Mouse (Mus musculus): ENCODE measurements around the gene Bid. TPM values are rescaled to one million over a fixed set of nuclear protein-coding genes. Genes with fewer than 3 reads are reported as not detected.

The Bid gene
- polyA plus RNA-seq, 1 experiment from 2014 or later = 35.8 TPM

- TF ChIP-seq CTCF (IDR thresholded peaks at IDR 0.05; ENCODE audit: low read depth) = no peak
- H3K27me3 ChIP-seq (ENCODE audit: insufficient read depth, low read length) = no peaks in the 10 kb centered on the region
- H3K4me1 ChIP-seq (replicated peaks; ENCODE audit: insufficient read depth, low read length) = no peaks in the 10 kb centered on the region
- H3K9me3 ChIP-seq (replicated peaks; ENCODE audit: low read length) = no peaks in the 10 kb centered on the region
- H3K27ac ChIP-seq = no peak overlapping the region
- no peak overlapping the region for H3K4me2 ChIP-seq (ENCODE audit: low read length)
- H3K4me3 ChIP-seq (replicated peaks; ENCODE audit: low read depth, low read length) = no peak overlapping the region
- 83% methylated on average over 17 of the region's 17 CpGs for WGBS
- DNase-seq (ENCODE audit: low spot score) = no peak
- ATAC-seq (replicated peaks; ENCODE audit: low FRiP score, low read depth) = no peak
- peaks cover 33% of the 10 kb centered on the region for H3K36me3 ChIP-seq (ENCODE audit: insufficient read depth, low read length)
- no peak overlapping the region for H3K9ac ChIP-seq (ENCODE audit: low read depth, low read length)
Observed at GRCm38 (mm10) chr6:120886696-120887095, 30.0 kb downstream of the Bid start.

DNA sequence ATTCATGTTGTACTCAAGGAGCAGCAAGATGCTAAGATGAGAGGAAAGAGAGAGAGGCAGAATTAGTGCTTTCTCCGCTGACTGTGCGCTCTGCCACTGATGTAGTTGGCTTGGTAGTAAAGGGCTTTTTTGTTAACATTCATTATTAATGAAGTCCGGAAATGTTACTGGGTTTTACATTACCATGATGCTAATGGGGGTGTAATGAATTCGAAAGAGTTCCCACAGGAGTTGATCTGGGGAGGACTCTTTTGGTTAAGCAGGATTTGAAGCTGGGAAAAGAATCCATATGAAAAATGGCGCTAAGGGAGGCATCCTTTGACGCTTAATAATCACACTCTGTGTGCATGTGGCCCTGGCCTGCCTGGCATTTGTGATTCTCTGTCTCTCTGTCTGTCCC, 32.2 kb downstream of the Bid start:
- WGBS = 97% methylated on average over 6 of the region's 6 CpGs
- no peaks in the 10 kb centered on the region for H3K4me1 ChIP-seq (replicated peaks; ENCODE audit: insufficient read depth, low read length)
- DNase-seq (ENCODE audit: low spot score) (no peak), ATAC-seq (replicated peaks; ENCODE audit: low FRiP score, low read depth) (no peak)
- H3K27me3 ChIP-seq (ENCODE audit: insufficient read depth, low read length) = no peaks in the 10 kb centered on the region
- H3K9ac ChIP-seq (ENCODE audit: low read depth, low read length) = no peak overlapping the region
- H3K4me2 ChIP-seq (ENCODE audit: low read length) = no peak overlapping the region
- H3K36me3 ChIP-seq (ENCODE audit: insufficient read depth, low read length) = peaks cover 37% of the 10 kb centered on the region
- no peak overlapping the region for H3K27ac ChIP-seq
- no peaks in the 10 kb centered on the region for H3K9me3 ChIP-seq (replicated peaks; ENCODE audit: low read length)
- no peak overlapping the region for H3K4me3 ChIP-seq (replicated peaks; ENCODE audit: low read depth, low read length)
- no peak for TF ChIP-seq CTCF (IDR thresholded peaks at IDR 0.05; ENCODE audit: low read depth)

GRCm38 (mm10) chr6:120879046-120879445, 37.6 kb downstream of the Bid start:
- H3K9me3 ChIP-seq (replicated peaks; ENCODE audit: low read length) = no peaks in the 10 kb centered on the region
- TF ChIP-seq CTCF (IDR thresholded peaks at IDR 0.05; ENCODE audit: low read depth) = no peak
- H3K27ac ChIP-seq = no peak overlapping the region
- H3K27me3 ChIP-seq (ENCODE audit: insufficient read depth, low read length) = no peaks in the 10 kb centered on the region
- DNase-seq (ENCODE audit: low spot score) (no peak), ATAC-seq (replicated peaks; ENCODE audit: low FRiP score, low read depth) (no peak)
- H3K4me3 ChIP-seq (replicated peaks; ENCODE audit: low read depth, low read length) = no peak overlapping the region
- H3K36me3 ChIP-seq (ENCODE audit: insufficient read depth, low read length) = peaks cover 33% of the 10 kb centered on the region
- 76% methylated on average over 5 of the region's 5 CpGs for WGBS
- H3K9ac ChIP-seq (ENCODE audit: low read depth, low read length) = no peak overlapping the region
- H3K4me1 ChIP-seq (replicated peaks; ENCODE audit: insufficient read depth, low read length) = no peaks in the 10 kb centered on the region
- no peak overlapping the region for H3K4me2 ChIP-seq (ENCODE audit: low read length)

DNA sequence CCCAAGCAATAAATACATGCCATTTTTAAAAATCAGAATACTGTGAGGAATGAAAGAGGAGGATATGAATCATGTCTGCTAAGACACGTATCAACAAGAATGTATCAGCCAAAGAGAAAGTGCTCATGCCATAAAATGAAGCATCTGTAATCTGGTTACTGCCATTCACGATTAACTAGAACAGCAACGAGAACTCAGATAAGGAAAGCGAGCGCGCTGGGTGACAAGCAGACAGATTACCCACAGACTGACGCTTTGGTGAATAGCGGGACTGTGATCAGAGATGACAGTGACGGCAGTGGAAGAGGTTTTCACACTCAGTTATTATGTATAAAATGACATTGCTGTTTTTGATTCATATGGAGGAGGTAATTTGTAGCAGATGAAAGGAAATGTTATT, 42.8 kb downstream of the Bid start:
- Histone ChIP-seq H3K4me1 (replicated peaks; ENCODE audit: insufficient read depth, low read length) (no peaks in the 10 kb centered on the region), H3K27ac (no peak overlapping the region), H3K9me3 (replicated peaks; ENCODE audit: low read length) (no peaks in the 10 kb centered on the region), H3K4me2 (ENCODE audit: low read length) (no peak overlapping the region), H3K9ac (ENCODE audit: low read depth, low read length) (no peak overlapping the region), H3K27me3 (ENCODE audit: insufficient read depth, low read length) (no peaks in the 10 kb centered on the region), H3K4me3 (replicated peaks; ENCODE audit: low read depth, low read length) (no peak overlapping the region), H3K36me3 (ENCODE audit: insufficient read depth, low read length) (peaks cover 15% of the 10 kb centered on the region; the same call in 1 of the 2 replicates)
- ATAC-seq (replicated peaks; ENCODE audit: low FRiP score, low read depth) = no peak
- WGBS = 72% methylated on average over 9 of the region's 9 CpGs
- no peak for TF ChIP-seq CTCF (IDR thresholded peaks at IDR 0.05; ENCODE audit: low read depth)
- no peak for DNase-seq (ENCODE audit: low spot score)

DNA sequence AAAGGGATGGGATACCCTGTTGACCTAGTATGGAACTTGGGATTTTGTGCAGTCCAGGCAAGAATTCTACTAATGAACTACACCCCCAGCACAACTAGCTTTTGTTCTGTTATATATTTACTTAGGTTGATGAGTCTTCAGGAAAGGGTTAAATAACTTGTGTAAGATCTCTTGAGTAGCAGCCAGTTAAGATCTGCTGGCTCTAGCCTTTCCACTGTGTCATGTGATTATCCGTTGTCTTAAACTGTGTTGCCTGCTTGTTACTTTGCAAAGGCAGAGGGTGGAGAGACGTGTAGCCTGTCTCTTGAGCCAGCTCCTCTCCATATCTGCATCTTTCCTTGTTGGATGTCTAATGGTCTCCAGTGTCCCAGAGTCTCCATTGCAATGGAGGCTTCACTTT, 45.4 kb downstream of the Bid start:
- Histone ChIP-seq H3K27me3 (ENCODE audit: insufficient read depth, low read length) (no peaks in the 10 kb centered on the region), H3K9ac (ENCODE audit: low read depth, low read length) (no peak overlapping the region), H3K36me3 (ENCODE audit: insufficient read depth, low read length) (peaks cover 8% of the 10 kb centered on the region; the same call in 1 of the 2 replicates), H3K9me3 (replicated peaks; ENCODE audit: low read length) (no peaks in the 10 kb centered on the region), H3K4me3 (replicated peaks; ENCODE audit: low read depth, low read length) (no peak overlapping the region), H3K4me1 (replicated peaks; ENCODE audit: insufficient read depth, low read length) (no peaks in the 10 kb centered on the region), H3K27ac (no peak overlapping the region), H3K4me2 (ENCODE audit: low read length) (no peak overlapping the region)
- WGBS = 75% methylated on average over 2 of the region's 2 CpGs
- no peak for TF ChIP-seq CTCF (IDR thresholded peaks at IDR 0.05; ENCODE audit: low read depth)
- DNase-seq (ENCODE audit: low spot score) = no peak
- no peak for ATAC-seq (replicated peaks; ENCODE audit: low FRiP score, low read depth)

- DNase-seq (ENCODE audit: low spot score) (no peak), ATAC-seq (replicated peaks; ENCODE audit: low FRiP score, low read depth) (no peak)
- Histone ChIP-seq H3K4me3 (replicated peaks; ENCODE audit: low read depth, low read length) (no peak overlapping the region), H3K4me1 (replicated peaks; ENCODE audit: insufficient read depth, low read length) (no peaks in the 10 kb centered on the region), H3K27ac (no peak overlapping the region), H3K27me3 (ENCODE audit: insufficient read depth, low read length) (no peaks in the 10 kb centered on the region), H3K9ac (ENCODE audit: low read depth, low read length) (no peak overlapping the region), H3K4me2 (ENCODE audit: low read length) (no peak overlapping the region), H3K36me3 (ENCODE audit: insufficient read depth, low read length) (0 out of 2 replicates have a peak, but pooled peaks cover 11% of the 10 kb centered on the region), H3K9me3 (replicated peaks; ENCODE audit: low read length) (no peaks in the 10 kb centered on the region)
- WGBS = 71% methylated on average over 1 of the region's 1 CpGs
- no peak for TF ChIP-seq CTCF (IDR thresholded peaks at IDR 0.05; ENCODE audit: low read depth)
Observed at GRCm38 (mm10) chr6:120868824-120869223, 47.8 kb downstream of the Bid start.
